Mouse (Mus musculus) adipocyte (in vitro differentiated cells): Measurements from ENCODE around the gene Tmem92.

Source experiments
- DNase-seq: peaks from one replicate; pipeline ENCODE4 v3.0.0-alpha.2; 2016; ENCODE audit warnings: low spot score

Tmem92 gene

GRCm38 (mm10) chr11:94728545-94728944, 54.0 kb downstream of the Tmem92 start:
- no peak for DNase-seq

- DNase-seq = no peak
Observed at GRCm38 (mm10) chr11:94727306-94727705, 55.2 kb downstream of the Tmem92 start.
